Mouse (Mus musculus) left cerebral cortex, adult 2 months (tissue): ENCODE data around the gene Rpusd3. TPM values are rescaled to one million over a fixed set of nuclear protein-coding genes. Genes with fewer than 3 reads are reported as not detected.

Source experiments
- DNase-seq, 2 experiments: peaks; one replicate each; pipeline ENCODE4 v3.0.0; 2021 to 2022; ENCODE audit warnings: low spot score in 2 of 2, mixed read lengths in 1 of 2; ENCODE audit errors: extremely low spot score in 1 of 2
- H3K27ac ChIP-seq: fragments of 200-600 bp; 2 replicates; pipeline ENCODE4 v1.8.1; 2022
- H3K4me3 ChIP-seq: fragments of 200-600 bp; 2 replicates; pipeline ENCODE4 v1.8.1; 2022
- CTCF ChIP-seq: fragments of 200-600 bp; IDR thresholded peaks from 2 replicates; pipeline ENCODE4 v1.8.1; 2022; ENCODE audit warnings: antibody characterized with exemption, mild to moderate bottlenecking, moderate library complexity
- intact Hi-C: fragments of 180-260 bp; cut with DNase I; formaldehyde crosslinking; loops from one replicate; pipeline ENCODE4 v1.15.1; 2025
- total RNA-seq, 2 experiments: library from RNA; stranded (reverse); gene quantifications; 2 replicates each; pipeline ENCODE4 v1.2.3; 2021

The Rpusd3 gene
- total RNA-seq, 2 experiments from 2014 or later = 18.1 to 18.6 TPM

DNA sequence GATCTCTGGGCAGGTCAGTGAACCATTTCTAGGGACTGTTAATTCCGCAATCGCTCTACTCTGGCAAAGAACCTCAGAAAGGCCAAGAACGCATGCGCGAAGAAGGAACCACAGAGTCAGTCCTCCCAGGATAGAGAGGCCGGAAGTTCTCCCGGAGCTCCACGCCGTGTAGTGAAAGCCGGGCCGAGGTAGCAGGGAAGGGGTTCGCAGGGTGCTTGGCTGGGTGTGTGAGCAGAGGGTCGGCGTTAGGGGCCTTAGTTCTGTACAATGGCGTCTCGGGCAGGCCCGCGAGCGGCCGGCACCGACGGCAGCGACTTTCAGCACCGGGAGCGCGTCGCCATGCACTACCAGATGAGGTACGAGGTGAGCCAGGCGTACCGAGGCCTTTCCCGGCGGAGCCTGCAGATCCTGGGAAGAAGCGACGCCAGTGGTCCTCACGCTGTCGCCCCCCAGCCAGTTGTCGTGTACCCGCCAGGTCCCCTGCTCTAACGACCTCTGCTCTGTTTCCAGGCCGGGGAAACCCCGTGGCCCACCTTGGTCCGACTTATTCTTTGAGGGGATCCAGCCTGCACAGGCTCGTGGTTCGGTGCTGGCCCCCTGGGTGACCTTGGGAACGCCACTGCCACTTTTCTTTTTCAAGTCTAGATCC is 23.4 kb upstream of the Rpusd3 start, which contains the start of gene Jagn1:
Jagn1 (plus strand) TSS at position 128 of the 649 bp plus-strand sequence.
- intact Hi-C loops = loop anchor here (10.0 kb wide), 2 partner anchors 252 to 398 kb away; partner anchors contain the start of genes Tatdn2 and Thumpd3

DNA sequence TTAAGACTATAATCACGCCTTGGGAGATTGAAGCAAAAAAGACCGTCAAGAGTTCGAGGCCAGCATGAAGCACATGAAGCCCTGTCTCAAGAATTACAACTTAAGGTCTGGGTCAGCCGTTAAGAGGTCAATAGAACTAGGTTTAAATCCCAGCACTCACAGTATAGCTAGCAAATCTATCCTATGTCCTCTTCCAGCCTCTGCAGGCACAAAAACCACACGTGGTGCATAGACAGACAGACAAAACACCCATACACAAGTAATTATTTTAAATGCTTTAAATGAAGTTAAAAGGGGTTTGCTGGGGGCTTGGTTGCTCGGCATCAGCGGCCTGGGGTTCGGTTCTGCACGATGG is 22.9 kb upstream of the Rpusd3 start:
- intact Hi-C loops = loop anchor here (10.0 kb wide), 2 partner anchors 253 to 397 kb away; partner anchors contain the start of genes Tatdn2 and Thumpd3
- no peak for DNase-seq
- no peak for TF ChIP-seq CTCF
- H3K27ac ChIP-seq = peak overlapping the region; percentile 91
- H3K4me3 ChIP-seq = peak overlapping the region; percentile 93

More for the DNA sequence above, 23.4 kb upstream of the Rpusd3 start, which contains the start of gene Jagn1:
- Histone ChIP-seq H3K4me3 (peak within 1 kb of the TSS; percentile 93), H3K27ac (peak within 1 kb of the TSS; percentile 91)
- no peak for TF ChIP-seq CTCF
- peak; percentile 87 to 89 for DNase-seq

DNA sequence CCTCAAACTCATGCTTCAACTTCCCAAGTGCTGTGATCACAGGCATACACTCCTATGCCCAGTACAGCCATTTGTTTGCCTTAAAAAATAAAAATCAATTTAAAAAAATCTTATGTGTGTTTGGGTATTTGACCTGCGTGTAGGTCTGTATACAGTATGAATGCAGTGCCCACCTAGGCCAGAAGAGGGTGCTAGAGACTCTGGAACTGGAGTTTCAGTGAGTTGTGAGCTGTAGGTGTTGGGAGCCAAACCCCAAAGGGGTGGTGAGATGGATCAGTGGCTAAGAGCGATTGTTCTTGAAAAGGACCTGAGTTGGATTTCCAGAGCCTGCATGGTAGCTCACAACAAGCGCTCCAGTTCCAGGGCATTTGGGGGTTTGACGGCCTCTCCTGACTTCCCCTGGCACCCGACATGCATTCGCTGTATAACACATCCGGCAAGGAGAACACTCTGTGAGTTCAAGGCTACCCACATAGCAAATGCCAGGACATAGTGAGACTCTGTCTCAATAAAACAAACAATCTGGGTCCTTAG is 22.1 kb upstream of the Rpusd3 start:
- intact Hi-C loops = loop anchor here (10.0 kb wide), 2 partner anchors 254 to 396 kb away; partner anchors contain the start of genes Tatdn2 and Thumpd3
- Histone ChIP-seq H3K4me3 (no peak overlapping the region), H3K27ac (no peak overlapping the region)
- TF ChIP-seq CTCF = peak; percentile 77
- peak; percentile 49 to 65 for DNase-seq

DNA sequence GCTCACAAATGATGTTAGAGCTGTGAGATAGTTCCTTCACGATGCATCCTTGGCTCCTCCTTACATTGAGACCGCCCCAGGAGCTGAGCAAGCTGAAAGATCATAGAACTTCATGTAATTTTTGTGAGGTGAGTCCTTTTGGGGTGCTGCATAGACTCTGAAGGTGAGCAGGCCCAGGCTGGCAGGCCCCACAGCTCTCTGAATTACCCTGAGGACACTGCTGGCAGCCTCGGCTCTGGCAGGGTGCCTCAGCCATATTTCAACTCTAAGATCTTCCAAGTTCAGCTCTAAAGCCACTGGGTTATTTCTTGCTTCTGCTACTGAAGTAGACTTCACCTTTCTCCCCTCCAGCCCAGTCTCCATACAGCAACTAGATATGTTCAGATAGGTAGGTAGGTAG is 21.5 kb upstream of the Rpusd3 start:
- intact Hi-C loops = loop anchor here (10.0 kb wide), 2 partner anchors 254 to 396 kb away; partner anchors contain the start of genes Tatdn2 and Thumpd3
- Histone ChIP-seq H3K4me3 (no peak overlapping the region), H3K27ac (no peak overlapping the region)
- no peak for DNase-seq
- no peak for TF ChIP-seq CTCF

DNA sequence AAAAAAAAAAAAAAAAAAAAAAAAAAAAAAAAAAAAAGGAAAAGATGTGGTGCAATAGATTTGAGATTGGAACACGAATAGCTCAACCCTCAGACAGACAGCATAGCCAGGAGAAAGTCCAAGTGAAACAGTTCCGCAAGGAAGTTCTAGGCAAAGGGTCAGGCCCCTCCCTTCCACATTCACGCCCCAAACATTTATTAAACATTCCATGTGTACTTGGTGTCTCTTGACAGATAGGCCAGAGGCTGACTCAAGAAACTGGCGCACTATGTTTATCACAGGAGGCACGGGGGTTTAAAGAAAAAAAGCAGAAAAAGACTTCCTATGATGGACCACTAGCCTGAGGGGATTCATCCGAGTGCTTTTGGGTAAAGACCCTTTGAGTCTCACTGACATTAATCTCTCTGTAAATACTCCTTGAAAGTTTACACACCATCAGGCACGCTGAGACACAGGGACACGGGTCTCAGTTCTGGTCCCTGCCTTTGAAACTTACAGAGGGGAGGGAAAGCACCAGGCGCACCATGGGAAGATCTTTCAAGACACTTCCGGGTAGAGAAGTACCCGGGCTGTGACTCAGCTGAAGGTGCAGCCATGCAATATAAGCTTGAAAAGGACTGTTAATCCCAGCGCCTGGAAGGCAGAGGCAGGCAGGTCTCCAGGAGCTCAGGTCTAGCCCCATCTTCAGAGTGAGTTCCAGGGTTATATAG is 19.7 kb upstream of the Rpusd3 start:
- TF ChIP-seq CTCF = no peak
- intact Hi-C loops = no loop called here
- DNase-seq = no peak
- Histone ChIP-seq H3K4me3 (no peak overlapping the region), H3K27ac (no peak overlapping the region)

DNA sequence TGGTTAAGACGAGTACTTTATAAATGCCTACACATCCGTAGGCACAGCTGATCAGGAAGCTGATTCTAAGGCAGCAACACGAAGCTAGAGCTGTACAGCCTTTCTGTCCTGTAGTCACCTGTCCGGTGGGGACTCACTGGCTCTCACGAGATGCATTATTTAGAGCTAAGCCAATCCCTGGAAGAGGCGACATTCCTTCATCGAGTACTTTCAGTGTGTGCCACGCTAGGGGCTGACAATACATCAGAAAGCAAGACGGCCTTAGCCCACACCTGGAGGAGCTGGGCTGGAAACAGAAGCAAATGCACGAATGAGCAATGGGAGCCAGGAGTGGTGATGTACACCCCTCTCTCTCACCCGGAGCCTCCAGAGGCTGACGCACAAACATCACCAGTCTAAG is 18.0 kb upstream of the Rpusd3 start:
- intact Hi-C loops = no loop called here

DNA sequence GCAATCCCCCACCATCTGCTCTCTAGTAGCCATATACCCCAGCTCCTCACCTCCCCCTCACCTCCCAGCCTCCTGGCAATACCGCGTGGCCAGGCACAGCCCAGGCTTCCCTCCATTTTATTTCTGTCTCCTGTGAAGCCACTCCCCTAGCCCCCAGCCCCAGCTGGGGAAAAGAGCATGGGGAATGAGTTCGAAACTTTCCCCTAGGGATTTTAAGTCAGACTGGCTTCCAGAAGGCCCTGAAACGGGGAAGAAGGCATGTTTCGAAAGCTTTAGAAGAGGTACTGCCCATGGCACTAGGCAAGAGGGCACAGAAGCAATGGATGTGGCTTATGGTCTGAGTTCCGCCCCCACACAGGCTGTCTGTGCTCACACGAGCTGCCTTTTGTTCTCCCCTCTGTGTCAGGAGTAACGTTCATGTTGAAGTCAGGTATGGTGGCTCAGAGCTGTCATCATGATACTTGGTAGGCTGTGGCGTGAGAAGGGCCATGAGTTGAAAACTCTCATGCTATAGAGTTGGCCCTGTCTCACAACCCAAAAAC is 16.6 kb upstream of the Rpusd3 start, which contains the start of gene Cidec:
Cidec (minus strand) TSS at position 97 of the 542 bp plus-strand sequence.
- Histone ChIP-seq H3K27ac (no peak within 1 kb of the TSS), H3K4me3 (no peak within 1 kb of the TSS)
- DNase-seq = no peak
- TF ChIP-seq CTCF = no peak
- intact Hi-C loops = no loop called here

More for the DNA sequence above, 18.0 kb upstream of the Rpusd3 start:
- TF ChIP-seq CTCF = no peak
- DNase-seq = no peak
- Histone ChIP-seq H3K27ac (no peak overlapping the region), H3K4me3 (no peak overlapping the region)

DNA sequence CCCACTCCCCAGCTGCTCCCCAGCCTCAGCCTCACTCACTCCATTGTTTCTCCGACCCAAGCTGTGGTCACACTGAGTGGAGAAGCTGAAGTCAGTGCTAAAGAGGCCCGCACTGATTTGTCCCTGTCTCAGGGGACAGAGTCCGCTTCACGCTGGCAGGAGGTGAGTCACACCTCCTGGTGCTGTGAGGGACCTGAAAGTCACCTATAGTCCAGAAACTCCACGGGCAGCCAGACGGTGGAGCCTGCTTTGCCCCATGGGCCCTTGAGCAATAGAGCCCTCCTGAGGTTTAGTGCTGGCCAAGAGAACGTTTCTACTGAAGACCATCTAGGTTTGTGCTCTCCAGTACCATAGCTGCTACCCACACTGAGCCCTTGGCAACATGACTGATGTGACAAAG is 15.6 kb upstream of the Rpusd3 start:
- H3K4me3 ChIP-seq = no peak overlapping the region
- intact Hi-C loops = no loop called here
- no peak for TF ChIP-seq CTCF
- no peak overlapping the region for H3K27ac ChIP-seq
- DNase-seq = no peak

DNA sequence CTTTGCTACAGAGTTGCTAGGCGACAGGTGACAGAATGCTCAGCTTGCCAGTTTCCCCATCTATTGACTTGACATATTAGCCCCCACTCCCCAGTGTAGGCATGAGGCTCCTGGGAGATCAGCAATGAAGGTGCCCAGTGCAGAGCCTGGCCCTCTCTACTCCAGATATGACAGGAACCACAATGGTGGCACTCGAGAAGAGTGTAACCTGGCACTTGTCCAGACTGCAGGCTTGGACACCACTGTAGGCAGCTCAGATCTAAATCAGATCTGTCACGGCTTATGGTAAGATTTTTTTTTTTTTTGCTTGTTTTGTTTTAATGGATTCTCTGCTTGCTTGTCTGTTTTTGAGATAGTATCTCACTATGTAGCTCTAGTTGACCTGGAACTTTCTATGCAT is 14.5 kb upstream of the Rpusd3 start:
- DNase-seq = no peak
- no peak overlapping the region for H3K4me3 ChIP-seq
- intact Hi-C loops = no loop called here
- no peak overlapping the region for H3K27ac ChIP-seq
- TF ChIP-seq CTCF = no peak

DNA sequence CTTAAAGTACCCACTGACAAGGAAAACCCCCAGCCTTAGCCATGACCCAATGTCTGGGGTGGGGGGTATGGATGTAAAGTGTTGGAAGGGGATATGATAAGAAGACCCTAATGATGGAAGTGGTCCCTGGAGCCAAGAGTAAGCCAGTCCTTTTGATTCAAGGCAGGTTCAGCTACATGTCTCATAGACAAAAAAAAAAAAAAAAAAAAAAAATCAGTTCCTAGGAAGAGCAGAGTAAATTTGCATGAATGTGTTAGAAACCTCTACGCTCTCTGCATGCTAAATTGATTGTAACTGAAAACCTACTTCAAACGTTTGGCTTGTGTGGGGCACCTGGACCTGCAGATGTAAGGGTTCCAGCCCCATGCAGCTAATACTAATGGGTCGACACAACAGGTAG is 12.7 kb upstream of the Rpusd3 start:
- DNase-seq = no peak
- Histone ChIP-seq H3K4me3 (no peak overlapping the region), H3K27ac (no peak overlapping the region)
- no peak for TF ChIP-seq CTCF
- intact Hi-C loops = no loop called here

DNA sequence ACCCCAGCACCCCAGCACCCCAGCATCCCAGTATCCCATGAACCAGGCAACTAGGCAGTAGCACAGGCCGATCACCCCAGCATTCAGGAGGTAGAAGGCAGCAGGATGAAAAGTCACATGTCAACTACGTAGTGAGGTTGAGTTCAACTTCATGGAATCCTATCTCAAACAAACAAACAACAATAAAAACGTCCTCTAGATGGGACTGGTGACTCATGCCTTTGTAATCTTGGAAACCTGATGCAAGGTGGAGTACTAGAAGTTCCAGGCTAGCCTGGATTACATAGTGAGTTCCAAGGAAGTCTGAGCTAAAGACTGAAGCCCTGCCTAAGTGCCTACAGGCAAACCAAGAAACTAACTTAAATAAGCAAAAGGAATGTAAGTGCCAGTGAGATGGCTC is 11.7 kb upstream of the Rpusd3 start:
- no peak for TF ChIP-seq CTCF
- DNase-seq = no peak

DNA sequence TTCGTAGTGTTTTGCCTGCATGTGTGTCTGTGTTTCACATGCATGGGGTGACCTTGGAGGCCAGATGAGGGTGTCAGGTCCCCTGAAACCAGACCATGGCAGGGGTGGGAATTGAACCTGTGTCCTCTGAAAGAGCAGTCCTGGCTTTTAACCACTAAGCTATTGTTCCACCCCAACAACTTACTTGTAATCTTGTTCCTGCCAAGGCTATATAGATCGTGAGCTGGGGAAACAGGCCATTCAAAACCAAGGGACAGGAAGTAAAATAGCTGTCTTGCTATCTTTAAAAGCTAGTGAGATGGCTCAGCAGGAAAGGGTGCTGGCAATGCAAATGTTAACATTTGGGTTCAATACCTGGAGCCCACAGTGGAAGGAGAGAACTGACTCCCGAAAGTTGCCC is 10.8 kb upstream of the Rpusd3 start:
- no peak overlapping the region for H3K27ac ChIP-seq
- intact Hi-C loops = no loop called here
- TF ChIP-seq CTCF = no peak
- DNase-seq = no peak
- H3K4me3 ChIP-seq = no peak overlapping the region

More for the DNA sequence above, 11.7 kb upstream of the Rpusd3 start:
- intact Hi-C loops = no loop called here
- Histone ChIP-seq H3K4me3 (no peak overlapping the region), H3K27ac (no peak overlapping the region)
